Mouse (Mus musculus) lung, postnatal 14 days (tissue): ENCODE measurements around the gene Phgr1.

Experiments used
- DNase-seq: peaks from one replicate; pipeline ENCODE4 v3.0.0; 2021

The Phgr1 gene

GRCm38 (mm10) chr2:118779504-118780480 is 7.2 kb downstream of the Phgr1 start, which contains the start of gene Disp2:
Gene Disp2, plus strand, starts transcription at chr2:118779719.
- peak; percentile 96 for DNase-seq

GRCm38 (mm10) chr2:118781115-118781514 is 8.5 kb downstream of the Phgr1 start:
- no peak for DNase-seq

- DNase-seq = no peak
Measured at GRCm38 (mm10) chr2:118782303-118782702, 9.7 kb downstream of the Phgr1 start.

GRCm38 (mm10) chr2:118783093-118783492 is 10.5 kb downstream of the Phgr1 start:
- no peak for DNase-seq

- no peak for DNase-seq
Measured at GRCm38 (mm10) chr2:118783663-118784062, 11.1 kb downstream of the Phgr1 start.

GRCm38 (mm10) chr2:118786525-118786924 is 14.0 kb downstream of the Phgr1 start:
- no peak for DNase-seq

GRCm38 (mm10) chr2:118789501-118789900 is 16.9 kb downstream of the Phgr1 start:
- DNase-seq = no peak

GRCm38 (mm10) chr2:118790221-118790550 is 17.6 kb downstream of the Phgr1 start:
- no peak for DNase-seq

GRCm38 (mm10) chr2:118790551-118791525 is 18.3 kb downstream of the Phgr1 start:
- peak; percentile 82 for DNase-seq

- no peak for DNase-seq
Measured at GRCm38 (mm10) chr2:118791591-118792258, 19.2 kb downstream of the Phgr1 start.

GRCm38 (mm10) chr2:118792259-118792613 is 19.7 kb downstream of the Phgr1 start:
- no peak for DNase-seq

GRCm38 (mm10) chr2:118793636-118794035 is 21.1 kb downstream of the Phgr1 start:
- no peak for DNase-seq

GRCm38 (mm10) chr2:118802542-118803118 is 30.1 kb downstream of the Phgr1 start:
- DNase-seq = no peak

GRCm38 (mm10) chr2:118804474-118804873 is 31.9 kb downstream of the Phgr1 start:
- DNase-seq = no peak

- DNase-seq = peak; percentile 28
Measured at GRCm38 (mm10) chr2:118805137-118805536, 32.6 kb downstream of the Phgr1 start.

- no peak for DNase-seq
Measured at GRCm38 (mm10) chr2:118805756-118806155, 33.2 kb downstream of the Phgr1 start.

GRCm38 (mm10) chr2:118806860-118807259 is 34.3 kb downstream of the Phgr1 start:
- DNase-seq = peak; percentile 31

GRCm38 (mm10) chr2:118810861-118811260 is 38.3 kb downstream of the Phgr1 start:
- DNase-seq = no peak

- no peak for DNase-seq
Measured at GRCm38 (mm10) chr2:118812724-118813123, 40.2 kb downstream of the Phgr1 start.

GRCm38 (mm10) chr2:118813981-118814836 is 41.6 kb downstream of the Phgr1 start, which contains the start of gene Knstrn:
Gene Knstrn, plus strand, starts transcription at chr2:118814003.
- DNase-seq = peak; percentile 92

GRCm38 (mm10) chr2:118822800-118823199 is 50.2 kb downstream of the Phgr1 start:
- no peak for DNase-seq
